Mouse (Mus musculus) cerebellum, adult 9-10 months (tissue): ENCODE results near the gene Trmt44.
"Not testable (repeated sequence)": the region's sequence is repeated elsewhere in the genome, so short reads cannot be mapped to it uniquely, and the experiment has no call there.

Source experiments
- DNase-seq: peaks from one replicate; pipeline ENCODE4 v3.0.0; 2022

The Trmt44 gene

GRCm38 (mm10) chr5:35584259-35584658, 9.4 kb upstream of the Trmt44 start:
- DNase-seq = not testable (repeated sequence)

- DNase-seq = no peak
These were observed 8.4 kb upstream of the Trmt44 start for GRCm38 (mm10) chr5:35583221-35583783.

GRCm38 (mm10) chr5:35582445-35583220, 7.8 kb upstream of the Trmt44 start, which contains the start of gene Acox3:
Gene Acox3 (plus strand): TSS chr5:35583040.
- DNase-seq = peak; percentile 97

- no peak for DNase-seq
These were observed 5.5 kb upstream of the Trmt44 start for GRCm38 (mm10) chr5:35580156-35580922.

GRCm38 (mm10) chr5:35579247-35579893, 4.5 kb upstream of the Trmt44 start:
- no peak for DNase-seq

- no peak for DNase-seq
These were observed 3.5 kb upstream of the Trmt44 start for GRCm38 (mm10) chr5:35578411-35578810.

GRCm38 (mm10) chr5:35576409-35577020, 1.6 kb upstream of the Trmt44 start:
- no peak for DNase-seq

GRCm38 (mm10) chr5:35571546-35571945, 3.3 kb downstream of the Trmt44 start:
- DNase-seq = no peak

- no peak for DNase-seq
These were observed 8.2 kb downstream of the Trmt44 start for GRCm38 (mm10) chr5:35566632-35567031.

- no peak for DNase-seq
These were observed 9.7 kb downstream of the Trmt44 start for GRCm38 (mm10) chr5:35565217-35565616.

- peak; percentile 75 for DNase-seq
These were observed 11.4 kb downstream of the Trmt44 start for GRCm38 (mm10) chr5:35563449-35563848.

GRCm38 (mm10) chr5:35562616-35563015, 12.3 kb downstream of the Trmt44 start:
- no peak for DNase-seq

GRCm38 (mm10) chr5:35559447-35559846, 15.4 kb downstream of the Trmt44 start:
- no peak for DNase-seq

GRCm38 (mm10) chr5:35557946-35558621, 16.8 kb downstream of the Trmt44 start:
- no peak for DNase-seq

GRCm38 (mm10) chr5:35556393-35556792, 18.5 kb downstream of the Trmt44 start:
- DNase-seq = no peak

- no peak for DNase-seq
These were observed 21.9 kb downstream of the Trmt44 start for GRCm38 (mm10) chr5:35552838-35553539.

- DNase-seq = peak; percentile 78
These were observed 22.7 kb downstream of the Trmt44 start for GRCm38 (mm10) chr5:35551855-35552837.

- DNase-seq = no peak
These were observed 28.7 kb downstream of the Trmt44 start for GRCm38 (mm10) chr5:35546127-35546526.

- no peak for DNase-seq
These were observed 33.6 kb downstream of the Trmt44 start for GRCm38 (mm10) chr5:35541059-35541790.
